Mouse (Mus musculus) MEL (cell line): Measurements from ENCODE around the gene Polr3b. TPM values are rescaled to one million over a fixed set of nuclear protein-coding genes. Genes with fewer than 3 reads are reported as not detected.

ENCODE experiments used
- DNase-seq: peaks from one replicate; pipeline ENCODE4 v3.0.0; 2011; ENCODE audit warnings: low read depth, low spot score
- H3K27ac ChIP-seq: 2 replicates; pipeline ENCODE4 v1.5.1; 2012; ENCODE audit warnings: low read depth, mild to moderate bottlenecking, control low read depth, low read length, moderate library complexity; ENCODE audit not compliant: control insufficient read depth
- H3K27me3 ChIP-seq, 2 experiments: fragments of 150-350 bp in 1 of 2; sonication (generic) in 1 of 2; 2 replicates each; pipeline ENCODE4 v1.6.1; 2012; ENCODE audit warnings: low read length in 2 of 2, mild to moderate bottlenecking in 2 of 2, improper control_type of control experiment in 1 of 2, moderate library complexity in 1 of 2; ENCODE audit not compliant: insufficient read depth in 2 of 2, control insufficient read depth in 1 of 2
- H3K36me3 ChIP-seq, 2 experiments: 2 replicates each; pipeline ENCODE4 v1.6.1; 2012 to 2014; ENCODE audit warnings: low read length in 2 of 2, improper control_type of control experiment in 1 of 2, inconsistent platforms in 1 of 2, mild to moderate bottlenecking in 1 of 2; ENCODE audit not compliant: insufficient read depth in 2 of 2, control insufficient read depth in 1 of 2
- H3K4me1 ChIP-seq, 2 experiments: fragments of 150-350 bp in 1 of 2; sonication (generic) in 1 of 2; 2 replicates each; pipeline ENCODE4 v1.6.1; 2012; ENCODE audit warnings: low read length in 2 of 2, improper control_type of control experiment in 1 of 2, mild to moderate bottlenecking in 1 of 2; ENCODE audit not compliant: insufficient read depth in 2 of 2, control insufficient read depth in 1 of 2
- H3K4me3 ChIP-seq, 2 experiments: fragments of 150-350 bp in 1 of 2; sonication (generic) in 1 of 2; 2 replicates each; pipeline ENCODE4 v1.5.1; 2012; ENCODE audit warnings: low read depth in 2 of 2, low read length in 2 of 2, mild to moderate bottlenecking in 2 of 2, moderate library complexity in 2 of 2, control low read depth in 1 of 2, improper control_type of control experiment in 1 of 2; ENCODE audit not compliant: control insufficient read depth in 1 of 2, insufficient read depth in 1 of 2
- H3K79me2 ChIP-seq: 2 replicates; pipeline ENCODE4 v1.6.1; 2012; ENCODE audit warnings: mild to moderate bottlenecking, low read length, moderate library complexity; ENCODE audit not compliant: control insufficient read depth, poor library complexity, insufficient read depth
- H3K9ac ChIP-seq: 2 replicates; pipeline ENCODE4 v1.6.1; 2012; ENCODE audit warnings: low read depth, mild to moderate bottlenecking, control low read depth, low read length, moderate library complexity; ENCODE audit not compliant: control insufficient read depth, poor library complexity, severe bottlenecking
- H3K9me3 ChIP-seq: fragments of 150-350 bp; sonication (generic); replicated peaks from 2 replicates; pipeline ENCODE4 v1.6.1; 2012; ENCODE audit warnings: mild to moderate bottlenecking, low read length, improper control_type of control experiment, moderate library complexity; ENCODE audit not compliant: insufficient read depth
- BHLHE40 ChIP-seq: IDR thresholded peaks from 2 replicates; pipeline ENCODE4 v1.6.1; 2012; ENCODE audit warnings: low read depth, mild to moderate bottlenecking, inconsistent platforms, low read length, improper control_type of control experiment, borderline replicate concordance
- CHD2 ChIP-seq: IDR thresholded peaks from 2 replicates; pipeline ENCODE4 v1.6.1; 2011; ENCODE audit warnings: low read length, improper control_type of control experiment
- CTCF ChIP-seq, 3 experiments: IDR thresholded peaks in 2 of 3; conservative IDR thresholded peaks in 1 of 3; 2 replicates each; pipeline ENCODE4 v1.5.1; 2011 to 2012; ENCODE audit warnings: low read length in 3 of 3, low read depth in 2 of 3, mild to moderate bottlenecking in 2 of 3, improper control_type of control experiment in 1 of 3, inconsistent platforms in 1 of 3, mixed read lengths in 1 of 3, moderate library complexity in 1 of 3; ENCODE audit not compliant: control insufficient read depth in 1 of 3, insufficient read depth in 1 of 3, poor library complexity in 1 of 3, severe bottlenecking in 1 of 3
- ETS1 ChIP-seq: IDR thresholded peaks from 2 replicates; pipeline ENCODE4 v1.6.1; 2012; ENCODE audit warnings: low read depth, mild to moderate bottlenecking, inconsistent platforms, low read length, improper control_type of control experiment, moderate library complexity
- GABPA ChIP-seq: IDR thresholded peaks from 2 replicates; pipeline ENCODE4 v1.6.1; 2012; ENCODE audit warnings: low read depth, mild to moderate bottlenecking, inconsistent platforms, low read length, improper control_type of control experiment, moderate library complexity
- KAT2A ChIP-seq: conservative IDR thresholded peaks from 2 replicates; pipeline ENCODE4 v1.6.1; 2012; ENCODE audit warnings: low read depth, low read length, improper control_type of control experiment, inconsistent platforms
- MAFK ChIP-seq: IDR thresholded peaks from 2 replicates; pipeline ENCODE4 v1.6.1; 2011; ENCODE audit warnings: low read depth, mild to moderate bottlenecking, low read length, improper control_type of control experiment, borderline replicate concordance
- MAX ChIP-seq: IDR thresholded peaks from 2 replicates; pipeline ENCODE4 v1.6.1; 2011; ENCODE audit warnings: low read length, improper control_type of control experiment
- MAZ ChIP-seq: IDR thresholded peaks from 2 replicates; pipeline ENCODE4 v1.6.1; 2012; ENCODE audit warnings: low read depth, mild to moderate bottlenecking, inconsistent platforms, low read length, improper control_type of control experiment
- MYB ChIP-seq: IDR thresholded peaks from 2 replicates; pipeline ENCODE4 v1.6.1; 2011; ENCODE audit warnings: mild to moderate bottlenecking, low read depth, low read length, improper control_type of control experiment
- MYC ChIP-seq: IDR thresholded peaks from 2 replicates; pipeline ENCODE4 v1.6.1; 2011; ENCODE audit warnings: low read depth, mild to moderate bottlenecking, low read length, improper control_type of control experiment, moderate library complexity
- NELFE ChIP-seq: IDR thresholded peaks from 2 replicates; pipeline ENCODE4 v1.6.1; 2011; ENCODE audit warnings: low read depth, low read length, improper control_type of control experiment
- NRF1 ChIP-seq: IDR thresholded peaks from 2 replicates; pipeline ENCODE4 v1.6.1; 2014; ENCODE audit warnings: low read depth, mild to moderate bottlenecking, inconsistent platforms, low read length, improper control_type of control experiment, moderate library complexity; ENCODE audit not compliant: poor library complexity, insufficient read depth, severe bottlenecking
- POLR2AphosphoS2 ChIP-seq: IDR thresholded peaks from 2 replicates; pipeline ENCODE4 v1.6.1; 2011; ENCODE audit warnings: low read length, improper control_type of control experiment
- POLR2AphosphoS5 ChIP-seq: IDR thresholded peaks from 2 replicates; pipeline ENCODE4 v1.6.1; 2012; ENCODE audit warnings: low read depth, borderline replicate concordance, mild to moderate bottlenecking, inconsistent platforms, low read length, moderate library complexity, mixed read lengths
- RAD21 ChIP-seq: IDR thresholded peaks from 2 replicates; pipeline ENCODE4 v1.6.1; 2011; ENCODE audit warnings: mild to moderate bottlenecking, low read depth, low read length, improper control_type of control experiment
- SMC3 ChIP-seq: IDR thresholded peaks from 2 replicates; pipeline ENCODE4 v1.6.1; 2011; ENCODE audit warnings: low read depth, low read length, improper control_type of control experiment
- TBP ChIP-seq: IDR thresholded peaks from 2 replicates; pipeline ENCODE4 v1.8.0; 2011; ENCODE audit warnings: low read depth, low read length, improper control_type of control experiment
- USF2 ChIP-seq, 2 experiments: IDR thresholded peaks; 2 replicates each; pipeline ENCODE4 v1.6.1; 2011 to 2012; ENCODE audit warnings: improper control_type of control experiment in 2 of 2, low read length in 2 of 2, borderline replicate concordance in 1 of 2, inconsistent platforms in 1 of 2, low read depth in 1 of 2, mild to moderate bottlenecking in 1 of 2; ENCODE audit not compliant: insufficient read depth in 1 of 2
- polyA plus RNA-seq, 2 experiments: library from polyadenylated mRNA; stranded (reverse) in 1 of 2; unstranded in 1 of 2; fragments of >175 nt in 1 of 2; fragments of >200 nt in 1 of 2; gene quantifications; 2 replicates each; pipeline versions ENCODE4 v1.2.1 to v1.2.4; 2012; ENCODE audit warnings: low replicate concordance in 2 of 2, low read depth in 1 of 2; ENCODE audit not compliant: insufficient read length in 2 of 2, insufficient read depth in 1 of 2, missing spikeins in 1 of 2
- total RNA-seq: library from RNA; depleted of rRNA; stranded (reverse); fragments of 300-350 nt; gene quantifications from 2 replicates; pipeline ENCODE4 v1.2.3, GENCODE M21; 2012

Polr3b gene
- total and polyA plus RNA-seq, 3 experiments = 19.8 to 24.2 TPM; not detected in 1

DNA sequence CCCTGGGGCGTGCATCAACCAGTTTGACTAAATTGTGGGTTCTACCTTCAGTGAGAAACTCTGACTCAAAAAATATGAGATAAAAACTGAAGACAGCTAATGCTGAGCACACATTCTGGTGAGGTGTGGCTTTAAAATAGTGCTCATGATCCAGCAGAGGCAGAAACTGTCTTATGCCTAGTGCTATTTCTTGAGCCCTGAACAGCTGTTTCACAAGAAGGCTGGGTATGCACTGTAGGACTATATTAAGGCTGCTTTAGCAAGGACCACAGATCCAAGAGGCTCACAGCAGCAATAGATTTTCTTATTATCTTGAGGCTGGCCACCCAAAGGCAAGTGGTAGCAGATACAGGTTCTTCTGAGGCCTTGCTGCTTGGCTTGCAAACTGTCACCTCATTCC lies 80.0 kb downstream of the Polr3b start:
- no peaks in the 10 kb centered on the region for H3K27me3 ChIP-seq
- H3K4me3 ChIP-seq = no peak overlapping the region
- peaks cover 11 to 12% of the 10 kb centered on the region in 2 experiments for H3K4me1 ChIP-seq
- no peaks in the 10 kb centered on the region for H3K79me2 ChIP-seq
- no peaks in the 10 kb centered on the region for H3K9me3 ChIP-seq
- TF ChIP-seq NELFE = no peak
- no peak for TF ChIP-seq MAFK
- no peak for TF ChIP-seq MYC
- no peak for TF ChIP-seq USF2 (IDR thresholded peaks at IDR 0.05; ENCODE audit: borderline replicate concordance in 1 of 2, insufficient read depth in 1 of 2, low read depth in 1 of 2, low read length in 2 of 2)
- no peak for TF ChIP-seq ETS1
- no peak overlapping the region for H3K9ac ChIP-seq
- no peak overlapping the region for H3K27ac ChIP-seq
- peak; percentile 6 for DNase-seq
- H3K36me3 ChIP-seq = peaks cover 15 to 21% of the 10 kb centered on the region in 2 experiments

DNA sequence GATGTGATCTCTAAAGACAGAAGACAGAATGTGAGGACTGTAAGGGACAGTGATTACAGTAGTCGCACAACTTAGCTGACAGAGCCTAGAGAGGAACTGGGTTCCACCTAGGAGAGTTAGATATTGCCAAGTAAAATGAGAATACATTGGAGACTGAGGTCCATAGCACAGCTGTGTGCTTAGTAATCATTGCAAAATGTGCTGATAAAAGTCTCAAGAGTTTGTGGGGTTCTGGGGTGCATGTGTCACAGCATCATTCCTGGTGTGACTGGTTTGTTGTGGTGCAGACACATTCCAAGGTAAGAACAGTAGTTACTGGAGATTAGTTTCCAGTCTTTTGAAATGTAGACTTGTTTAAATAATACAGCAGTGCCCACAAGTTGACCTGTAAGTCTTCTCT lies 82.5 kb downstream of the Polr3b start:
- H3K36me3 ChIP-seq = peaks cover 9 to 21% of the 10 kb centered on the region in 2 experiments
- no peaks in the 10 kb centered on the region for H3K9me3 ChIP-seq
- H3K79me2 ChIP-seq = no peaks in the 10 kb centered on the region
- no peak overlapping the region for H3K9ac ChIP-seq
- no peak for DNase-seq
- H3K27ac ChIP-seq = no peak overlapping the region
- H3K4me1 ChIP-seq = peaks cover 11 to 12% of the 10 kb centered on the region in 2 experiments
- no peak overlapping the region for H3K4me3 ChIP-seq
- no peaks in the 10 kb centered on the region for H3K27me3 ChIP-seq
- TF ChIP-seq NRF1 (no peak), POLR2AphosphoS5 (no peak), MYC (no peak)

DNA sequence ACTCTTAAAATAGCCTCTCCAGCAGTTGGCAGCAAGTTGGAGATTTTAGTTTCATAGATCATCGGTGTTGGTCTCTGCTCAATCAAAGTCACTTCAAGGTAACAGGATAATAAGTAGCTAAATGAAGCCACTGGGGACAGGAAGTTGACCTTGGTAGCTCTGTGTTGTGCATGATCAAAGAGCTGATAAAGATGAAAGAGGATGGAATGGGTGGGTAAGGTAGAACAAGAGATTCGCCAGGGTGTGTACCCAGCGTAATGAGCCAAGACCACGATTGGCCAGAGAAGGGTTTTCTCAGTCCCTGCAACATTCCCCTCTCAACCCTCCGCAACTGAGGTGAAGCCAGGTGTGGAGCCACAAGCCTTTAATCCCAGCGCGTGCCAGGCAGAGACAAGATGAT lies 83.1 kb downstream of the Polr3b start:
- Histone ChIP-seq H3K27ac (no peak overlapping the region), H3K79me2 (no peaks in the 10 kb centered on the region)
- TF ChIP-seq SMC3 (no peak), RAD21 (no peak), CHD2 (no peak), POLR2AphosphoS2 (no peak), MAX (no peak), TBP (no peak), USF2 (IDR thresholded peaks at IDR 0.05; ENCODE audit: borderline replicate concordance in 1 of 2, insufficient read depth in 1 of 2, low read depth in 1 of 2, low read length in 2 of 2) (no peak), GABPA (no peak), MYB (no peak), MYC (no peak), MAZ (no peak), POLR2AphosphoS5 (no peak), CTCF (IDR thresholded peaks at IDR 0.05 in 2 of 3, conservative IDR thresholded peaks at IDR 0.05 in 1 of 3; ENCODE audit: control insufficient read depth in 1 of 3, insufficient read depth in 1 of 3, low read depth in 2 of 3, low read length in 3 of 3, poor library complexity in 1 of 3, severe bottlenecking in 1 of 3) (no peak), KAT2A (no peak), BHLHE40 (no peak)

More for the DNA sequence above, 83.1 kb downstream of the Polr3b start:
- Histone ChIP-seq H3K4me3 (no peak overlapping the region), H3K9ac (no peak overlapping the region), H3K4me1 (peaks cover 9 to 12% of the 10 kb centered on the region in 2 experiments), H3K27me3 (no peaks in the 10 kb centered on the region), H3K36me3 (peaks cover 8 to 18% of the 10 kb centered on the region in 2 experiments), H3K9me3 (no peaks in the 10 kb centered on the region)
- no peak for DNase-seq
